Mouse (Mus musculus): ENCODE results near the gene Dcaf17. TPM values are rescaled to one million over a fixed set of nuclear protein-coding genes. Genes with fewer than 3 reads are reported as not detected.

Gene Dcaf17
- polyA plus RNA-seq (2012; rRNA removed; ENCODE audit: low replicate concordance) = 4.2 and 6.5 TPM in 2 replicates

DNA sequence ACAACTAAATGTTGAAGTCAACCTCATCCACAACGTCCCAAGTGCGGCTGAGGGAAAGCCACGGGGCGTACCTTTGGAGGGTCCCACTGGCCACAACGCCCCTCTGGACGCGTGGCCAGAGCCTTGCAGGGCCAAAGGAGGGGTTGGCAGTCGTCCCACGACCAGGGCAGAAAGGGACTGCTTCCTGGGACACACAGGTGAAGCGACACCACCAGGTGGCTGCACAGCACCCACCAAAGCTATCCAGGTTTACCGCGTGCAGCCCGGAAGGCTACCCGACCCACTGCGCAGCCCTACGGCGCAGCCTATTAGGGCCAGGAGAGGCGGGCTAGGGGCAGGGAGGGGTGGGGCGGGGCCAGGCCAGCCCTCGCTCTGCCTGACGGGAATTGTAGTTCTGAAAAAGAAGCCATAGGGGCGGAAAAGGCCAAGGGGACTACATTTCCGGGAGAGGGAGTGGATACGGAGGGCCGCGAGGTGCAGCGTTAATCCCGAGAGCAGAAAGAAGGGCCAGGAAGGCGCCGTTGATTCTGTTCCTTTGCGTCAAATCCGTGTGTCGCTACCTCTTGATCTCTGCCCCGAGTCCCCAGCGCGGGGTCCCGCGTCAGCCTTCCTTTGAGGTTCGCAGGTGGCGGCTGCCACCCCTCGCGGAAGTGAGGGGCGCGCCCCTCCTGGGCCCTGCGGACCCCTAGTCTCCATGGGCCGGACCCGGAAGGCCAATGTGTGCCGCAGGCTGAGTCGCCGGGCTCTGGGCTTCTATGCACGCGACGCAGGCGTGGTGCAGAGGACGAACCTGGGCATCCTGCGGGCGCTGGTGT lies at the start of gene Dcaf17, which contains the start of gene Mettl8:
TSS of gene Dcaf17 (plus strand) at position 29 of the 815 bp plus-strand sequence.
TSS of gene Mettl8 (minus strand) at position 284 of the 815 bp plus-strand sequence.

DNA sequence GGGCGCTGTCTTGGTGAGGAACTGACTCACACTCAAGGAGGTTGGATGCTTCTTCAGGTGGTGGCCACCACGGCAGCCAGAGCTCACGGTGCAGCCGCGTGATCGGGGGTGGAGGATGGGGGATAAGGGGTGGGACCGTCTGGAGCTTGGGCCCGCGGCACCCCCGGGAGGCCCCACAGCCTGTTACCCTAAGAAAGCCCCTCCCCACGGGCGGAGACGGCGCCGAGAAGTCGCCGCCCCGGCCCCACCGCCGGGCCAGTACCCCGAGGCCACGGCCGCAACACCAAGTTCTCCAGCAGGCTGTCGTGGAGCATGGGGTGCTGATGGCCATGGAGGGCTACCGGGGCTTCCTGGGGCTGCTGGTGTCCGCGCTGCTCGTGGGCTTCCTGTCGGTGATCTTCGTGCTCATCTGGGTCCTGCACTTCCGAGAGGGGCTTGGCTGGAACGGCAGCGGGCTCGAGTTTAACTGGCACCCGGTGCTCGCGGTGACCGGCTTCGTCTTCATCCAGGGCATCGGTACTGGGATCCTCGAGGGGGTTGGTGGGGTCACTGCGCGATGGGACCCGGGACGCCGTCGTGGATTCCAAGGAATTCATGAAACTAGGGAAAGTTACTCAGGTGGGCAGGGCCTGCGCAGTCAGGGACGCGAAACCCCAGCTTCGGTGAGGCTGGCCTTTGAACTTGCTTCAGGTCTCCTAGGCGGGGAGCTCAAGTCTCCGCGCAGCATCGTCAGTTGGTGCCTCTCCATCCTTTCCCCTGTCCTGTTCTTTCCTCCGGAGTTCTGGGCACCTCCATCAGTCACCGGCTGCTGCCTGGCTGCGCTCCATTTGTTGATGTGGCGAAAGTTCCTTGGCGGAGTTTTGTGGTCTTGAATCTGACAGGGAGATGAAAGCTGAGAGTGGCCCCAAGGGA lies 62.9 kb downstream of the Dcaf17 start, which contains the start of gene Cybrd1:
TSS of gene Cybrd1 (plus strand) at position 127 of the 912 bp plus-strand sequence.

Other genes starting within 250 kb of the Dcaf17 start
- 9.1 and 14.3 TPM in 2 replicates for gene Tlk1, start 229.6 kb upstream of the Dcaf17 start, polyA plus RNA-seq (2012; rRNA removed; ENCODE audit: low replicate concordance)
- 3.1 and 7.2 TPM in 2 replicates for gene Mettl8, start 255 bp downstream of the Dcaf17 start, polyA plus RNA-seq (2012; rRNA removed; ENCODE audit: low replicate concordance)
- 1.1 and 6.4 TPM in 2 replicates for gene Cybrd1, start 62.6 kb downstream of the Dcaf17 start, polyA plus RNA-seq (2012; rRNA removed; ENCODE audit: low replicate concordance)
- gene Dync1i2, start 156.4 kb downstream of the Dcaf17 start, polyA plus RNA-seq (2012; rRNA removed; ENCODE audit: low replicate concordance) = 25.1 and 31.5 TPM in 2 replicates